Mouse (Mus musculus) adrenal gland, adult 2 months (tissue): ENCODE measurements at regions not wholly inside any gene's neighbourhood (a gene's known extent, or its start where the extent isn't known, plus 50 kb on each side); places are given as distances from the start of the nearest gene placed in this dataset.

ENCODE experiments used
- DNase-seq: peaks from one replicate; pipeline ENCODE4 v3.0.0; 2021

GRCm38 (mm10) chr17:80891656-80892055 is 52.8 kb upstream of the Tmem178 start:
- DNase-seq, result peak; percentile 90

- DNase-seq, result no peak
Measured at GRCm38 (mm10) chr17:80889095-80889494, 55.3 kb upstream of the Tmem178 start.

DNA sequence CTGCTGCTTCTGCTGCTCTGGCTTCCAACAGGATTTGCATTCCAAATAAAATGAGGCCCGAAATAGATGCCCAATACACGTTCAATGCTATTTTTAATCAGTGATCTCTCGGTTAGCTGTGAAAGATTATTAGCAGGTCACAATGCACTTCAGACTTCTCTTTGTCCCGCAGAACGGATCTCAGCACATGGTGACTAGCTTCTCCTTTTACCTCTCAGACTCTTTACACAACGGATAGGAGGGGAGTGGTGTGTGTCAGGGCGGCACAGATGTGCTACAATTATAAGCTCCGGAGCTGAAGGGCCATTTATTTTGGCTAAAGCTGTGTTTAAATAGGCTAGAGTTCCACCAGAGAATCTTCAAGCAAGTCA is 56.7 kb upstream of the Tmem178 start:
- no peak for DNase-seq

DNA sequence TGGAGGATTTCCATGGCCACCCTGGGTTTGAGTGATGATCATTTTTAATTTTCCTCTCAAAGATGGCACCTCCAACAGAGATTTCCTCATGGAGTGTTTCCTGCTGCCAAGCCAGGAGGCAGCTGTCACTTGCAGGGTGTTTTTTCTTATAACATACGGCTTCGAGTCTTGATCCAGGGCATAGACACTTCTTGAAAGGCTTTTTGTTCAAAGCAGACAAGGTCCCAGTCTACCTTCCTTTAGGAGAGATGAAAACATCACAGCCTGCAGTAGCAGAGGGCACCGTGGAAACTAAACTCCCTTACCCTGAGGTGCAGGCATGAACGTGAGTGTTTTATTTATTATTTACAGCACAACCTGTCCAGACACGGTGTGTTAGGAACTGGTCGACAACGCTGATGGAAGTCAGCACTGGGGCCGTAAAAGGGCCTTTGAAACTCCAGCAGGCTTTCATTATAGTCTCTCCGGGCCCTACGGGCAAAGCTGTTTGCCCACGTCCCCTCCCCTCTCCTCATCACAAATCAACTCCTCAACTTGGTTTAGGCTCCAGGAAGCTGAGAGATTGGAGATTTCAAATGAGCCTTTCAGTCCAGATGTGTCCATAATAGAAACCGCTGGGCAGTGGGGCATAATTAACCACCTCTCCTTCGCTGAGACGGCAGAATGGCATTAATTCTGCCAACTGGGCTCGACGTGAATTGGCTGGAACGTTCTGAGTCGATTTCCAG is 57.2 kb upstream of the Tmem178 start:
- no peak for DNase-seq

- no peak for DNase-seq
Measured at GRCm38 (mm10) chr17:80886211-80886701, 58.2 kb upstream of the Tmem178 start.

DNA sequence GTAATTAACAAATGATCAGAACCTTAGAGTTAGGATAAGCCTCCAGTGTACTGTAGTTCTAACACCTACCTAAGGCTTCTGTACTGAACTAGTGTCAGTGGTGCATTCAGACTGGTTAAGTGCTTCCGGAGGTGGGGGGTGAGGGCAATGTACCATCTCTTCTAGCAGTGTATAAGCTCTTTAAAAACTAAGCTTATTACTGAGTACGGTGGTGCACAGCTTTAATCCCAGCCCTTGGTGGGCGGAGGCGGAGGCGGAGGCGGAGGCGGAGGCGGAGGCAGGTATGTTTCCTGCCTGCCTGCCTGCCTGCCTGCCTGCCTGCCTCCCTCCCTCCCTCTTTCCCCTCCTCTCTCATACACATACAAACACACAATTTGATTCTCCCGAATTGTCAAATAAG is 58.7 kb upstream of the Tmem178 start:
- no peak for DNase-seq

DNA sequence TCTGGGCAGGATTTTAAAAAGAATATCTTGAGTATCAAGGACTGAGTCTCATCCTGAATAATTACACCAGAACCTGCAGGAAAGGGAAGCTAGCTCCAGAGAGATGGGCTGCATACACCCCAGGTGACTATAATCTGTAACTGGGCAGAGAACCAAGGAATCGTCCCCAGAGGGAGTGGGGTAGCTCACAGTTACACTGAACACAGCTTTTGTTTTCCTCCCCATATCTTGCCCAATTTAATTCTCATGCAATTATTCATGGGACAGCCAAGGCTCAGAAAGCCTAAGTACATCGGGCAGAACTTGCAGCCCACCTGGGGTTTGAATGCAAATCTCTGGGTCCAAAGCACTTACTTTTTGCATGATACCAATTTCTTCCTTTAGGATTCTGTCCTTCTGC is 59.5 kb upstream of the Tmem178 start:
- DNase-seq, result no peak

GRCm38 (mm10) chr17:80882476-80882875 is 62.0 kb upstream of the Tmem178 start:
- no peak for DNase-seq

GRCm38 (mm10) chr17:80880325-80880724 is 64.1 kb upstream of the Tmem178 start:
- DNase-seq, result no peak

- peak; percentile 43 for DNase-seq
Measured at GRCm38 (mm10) chr17:80875352-80876044, 68.9 kb upstream of the Tmem178 start.

- no peak for DNase-seq
Measured at GRCm38 (mm10) chr17:80870965-80871364, 73.5 kb upstream of the Tmem178 start.

GRCm38 (mm10) chr17:80862338-80862737 is 82.1 kb upstream of the Tmem178 start:
- DNase-seq, result no peak

- DNase-seq, result no peak
Measured at GRCm38 (mm10) chr17:80846996-80847810, 97.2 kb upstream of the Tmem178 start.

DNA sequence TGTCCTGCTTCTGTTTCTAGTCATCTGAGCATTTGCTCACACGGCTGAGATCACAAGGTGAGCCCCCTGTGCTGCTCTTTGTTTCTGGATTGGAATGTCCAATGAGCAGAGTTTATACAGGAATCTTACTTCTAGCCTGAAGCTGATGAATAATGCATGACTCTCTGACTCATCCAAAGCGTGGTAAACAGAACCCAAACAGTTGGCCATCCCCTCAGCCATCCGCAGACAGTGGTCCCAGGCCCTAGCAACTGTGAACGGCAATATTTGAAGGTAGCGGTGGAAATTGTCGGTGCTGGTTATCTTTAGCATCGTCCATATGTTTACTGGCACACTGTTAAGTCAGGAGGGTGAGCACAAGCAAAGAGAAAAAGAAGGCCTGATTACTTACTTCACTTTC is 99.1 kb upstream of the Tmem178 start:
- no peak for DNase-seq

- no peak for DNase-seq
Measured at GRCm38 (mm10) chr17:80841903-80842302, 102.5 kb upstream of the Tmem178 start.

DNA sequence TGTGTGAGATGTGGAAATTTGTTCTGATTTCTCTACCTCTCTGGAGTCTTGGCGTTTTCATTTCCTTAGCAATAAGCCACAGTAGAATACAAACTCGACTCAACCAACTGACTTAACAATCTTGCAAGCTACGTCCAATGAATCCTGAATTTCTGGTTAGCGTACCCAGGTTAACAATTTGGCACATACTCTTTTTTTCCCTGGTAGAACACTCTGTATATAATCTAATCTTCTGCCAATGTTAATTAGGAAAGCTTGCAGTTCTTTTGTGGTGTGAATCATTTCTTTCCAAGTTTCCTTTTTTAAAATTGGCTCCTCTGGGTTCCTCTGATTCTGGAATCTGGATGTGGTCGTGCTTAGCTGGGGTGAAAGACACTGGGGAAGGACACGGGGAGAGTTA is 103.5 kb upstream of the Tmem178 start:
- DNase-seq, result no peak

DNA sequence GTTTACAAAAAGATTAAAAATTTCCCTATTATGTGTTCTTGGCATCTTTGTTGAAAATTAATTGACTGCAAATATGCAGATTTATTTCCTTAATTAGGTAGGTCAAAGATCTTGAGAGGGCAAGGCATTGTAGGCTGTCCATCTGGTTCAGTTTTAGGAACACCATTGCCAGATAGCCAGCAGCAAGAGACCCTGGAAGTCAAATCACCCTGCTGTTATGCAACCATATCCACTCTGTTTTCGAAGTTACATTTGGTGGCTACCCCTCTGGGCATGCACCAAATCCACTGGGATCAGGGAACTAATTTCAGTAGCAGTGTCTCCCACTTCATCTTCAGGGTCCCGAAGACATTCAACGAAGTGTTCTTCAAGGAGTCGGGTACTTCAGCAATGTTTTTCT is 104.0 kb upstream of the Tmem178 start:
- DNase-seq, result no peak

- DNase-seq, result no peak
Measured at GRCm38 (mm10) chr17:80834701-80835100, 106.4 kb upstream of the Map4k3 start.

GRCm38 (mm10) chr17:80834176-80834517 is 105.9 kb upstream of the Map4k3 start:
- DNase-seq, result no peak

- DNase-seq, result no peak
Measured at GRCm38 (mm10) chr17:80833355-80834175, 105.3 kb upstream of the Map4k3 start.

GRCm38 (mm10) chr17:80831686-80832085 is 103.4 kb upstream of the Map4k3 start:
- no peak for DNase-seq

GRCm38 (mm10) chr17:80827896-80828295 is 99.6 kb upstream of the Map4k3 start:
- DNase-seq, result no peak
